Mouse (Mus musculus) C2C12 (cell line): ENCODE results near the gene Csgalnact2.

Source experiments
- CEBPB ChIP-seq: IDR thresholded peaks from one replicate; pipeline ENCODE4 v1.6.1; 2011; ENCODE audit warnings: low read depth, mild to moderate bottlenecking, control low read depth, moderate library complexity
- CTCF ChIP-seq: IDR thresholded peaks from one replicate; pipeline ENCODE4 v1.5.1; 2011; ENCODE audit not compliant: control insufficient read depth, insufficient read depth, insufficient read length
- FOSL1 ChIP-seq: IDR thresholded peaks from one replicate; pipeline ENCODE4 v1.8.0; 2011; ENCODE audit warnings: mild to moderate bottlenecking, low read length; ENCODE audit not compliant: poor library complexity, insufficient read depth, severe bottlenecking
- MAX ChIP-seq: IDR thresholded peaks from one replicate; pipeline ENCODE4 v1.6.1; 2011; ENCODE audit warnings: mild to moderate bottlenecking, control low read depth
- MYOD1 ChIP-seq: IDR thresholded peaks from one replicate; pipeline ENCODE4 v1.6.1; 2011; ENCODE audit warnings: low read depth; ENCODE audit not compliant: control insufficient read depth, insufficient read length
- MYOG ChIP-seq: IDR thresholded peaks from one replicate; pipeline ENCODE4 v1.6.1; 2011; ENCODE audit not compliant: control insufficient read depth, insufficient read length; ENCODE audit errors: extremely low read depth
- USF1 ChIP-seq: IDR thresholded peaks from one replicate; pipeline ENCODE4 v1.6.1; 2011; ENCODE audit warnings: low read depth, mild to moderate bottlenecking, control low read depth, moderate library complexity

- TF ChIP-seq CTCF (no peak), USF1 (no peak), MYOD1 (no peak), MAX (no peak), MYOG (no peak), CEBPB (no peak), FOSL1 (no peak)
Observed at GRCm38 (mm10) chr6:118083608-118084007, 55.3 kb downstream of the Csgalnact2 start.
